Mouse (Mus musculus) testis, adult 2 months (tissue): ENCODE data around the gene Olfr1390.
"Not testable (repeated sequence)": the region's sequence is repeated elsewhere in the genome, so short reads cannot be mapped to it uniquely, and the experiment has no call there.

ENCODE experiments used
- CTCF ChIP-seq: fragments of 200-500 bp; IDR thresholded peaks from 2 replicates; pipeline ENCODE4 v1.5.1; 2012; ENCODE audit warnings: low read depth, mild to moderate bottlenecking, inconsistent platforms, low read length, moderate library complexity; ENCODE audit not compliant: control insufficient read depth, insufficient read depth, insufficient replicate concordance
- POLR2A ChIP-seq: fragments of 200-500 bp; IDR thresholded peaks from 2 replicates; pipeline ENCODE4 v1.6.1; 2012; ENCODE audit warnings: low read depth, mild to moderate bottlenecking, inconsistent platforms, low read length, moderate library complexity; ENCODE audit not compliant: control insufficient read depth

- not testable (repeated sequence) for TF ChIP-seq POLR2A, CTCF
Measured at GRCm38 (mm10) chr11:49308547-49308946, 26.4 kb upstream of the Olfr1390 start.
